8 mouse cellular contexts compared by ENCODE assay signal in the genomic region with DNA sequence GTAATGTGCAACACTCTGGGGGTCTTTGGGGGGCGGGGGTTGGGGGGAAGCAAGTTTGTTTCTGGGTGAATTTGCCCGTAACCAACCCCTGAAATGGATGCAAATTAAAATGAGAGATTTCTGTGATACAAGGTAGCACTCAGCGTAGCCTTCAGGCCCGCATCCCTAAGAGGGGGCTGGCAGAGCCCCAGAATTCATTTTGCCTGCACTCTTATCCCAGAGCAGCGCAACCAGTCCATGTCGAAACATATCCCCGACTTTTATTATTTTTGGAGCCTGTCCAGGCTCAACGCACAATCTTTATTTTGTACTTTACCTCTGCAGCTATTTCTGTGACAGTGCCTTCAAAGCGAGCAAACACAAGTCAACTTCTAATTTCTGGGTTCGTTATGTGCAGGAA.
DNase-seq lines count a peak whose midpoint lies in the region; ATAC-seq lines count a peak whose summit lies in the region.

No protein-coding gene starts in this region.

- no peaks in the 10 kb centered on the region for H3K36me3 ChIP-seq in heart, embryonic 12.5 days
- H3K36me3 ChIP-seq in forebrain, embryonic 15.5 days: no peaks in the 10 kb centered on the region
- no peaks in the 10 kb centered on the region for H3K36me3 ChIP-seq in limb, embryonic 15.5 days

- no peaks in the 10 kb centered on the region for H3K9me3 ChIP-seq in heart, embryonic 12.5 days (replicated peaks)
- H3K9me3 ChIP-seq in forebrain, embryonic 15.5 days: no peaks in the 10 kb centered on the region
- no peaks in the 10 kb centered on the region for H3K9me3 ChIP-seq in limb, embryonic 15.5 days

- H3K27ac ChIP-seq in heart, embryonic 12.5 days (ENCODE audit: poor library complexity, severe bottlenecking): no peak overlapping the region
- H3K27ac ChIP-seq in forebrain, embryonic 15.5 days (replicated peaks): no peak overlapping the region
- H3K27ac ChIP-seq in limb, embryonic 15.5 days: no peak overlapping the region

- H3K4me2 ChIP-seq in heart, embryonic 12.5 days: peak overlapping the region; percentile 71
- peak overlapping the region; percentile 55 for H3K4me2 ChIP-seq in forebrain, embryonic 15.5 days (replicated peaks)
- H3K4me2 ChIP-seq in limb, embryonic 15.5 days: peak overlapping the region; percentile 41

- H3K27me3 ChIP-seq in heart, embryonic 12.5 days (replicated peaks): no peaks in the 10 kb centered on the region
- no peaks in the 10 kb centered on the region for H3K27me3 ChIP-seq in forebrain, embryonic 15.5 days
- H3K27me3 ChIP-seq in limb, embryonic 15.5 days: no peaks in the 10 kb centered on the region

- no peak for ATAC-seq in heart, embryonic 12.5 days (ENCODE audit: insufficient number of reproducible peaks, low FRiP score)
- no peak for ATAC-seq in forebrain, embryonic 15.5 days (replicated peaks)
- ATAC-seq in limb, embryonic 15.5 days (ENCODE audit: insufficient number of reproducible peaks, low FRiP score, low TSS enrichment, low read depth): no peak

- no peak for DNase-seq in heart, adult 8-10 months (ENCODE audit: low spot score)
- DNase-seq in NIH3T3 (ENCODE audit: low read depth): peak; percentile 55
- DNase-seq in ovary, postnatal 10 days (ENCODE audit: low spot score): no peak
- no peak for DNase-seq in layer of hippocampus, postnatal 25 days (ENCODE audit: extremely low spot score in 1 of 2, low spot score in 1 of 2)
- no peak for DNase-seq in retina, embryonic 14.5 days (ENCODE audit: low spot score)

- H3K4me3 ChIP-seq in heart, embryonic 12.5 days: peak overlapping the region; percentile 36; the same call in 1 of the 2 replicates
- H3K4me3 ChIP-seq in forebrain, embryonic 15.5 days: peak overlapping the region; percentile 32
- H3K4me3 ChIP-seq in limb, embryonic 15.5 days: peak overlapping the region; percentile 15; the same call in 1 of the 2 replicates

- 41% methylated on average over 10 of the region's 10 CpGs for WGBS in heart, embryonic 12.5 days
- WGBS in forebrain, embryonic 15.5 days: 38% methylated on average over 10 of the region's 10 CpGs
- 19% methylated on average over 10 of the region's 10 CpGs for WGBS in limb, embryonic 15.5 days

- no peak overlapping the region for H3K9ac ChIP-seq in heart, embryonic 12.5 days
- H3K9ac ChIP-seq in forebrain, embryonic 15.5 days (replicated peaks): no peak overlapping the region
- H3K9ac ChIP-seq in limb, embryonic 15.5 days: no peak overlapping the region

- peaks cover 18% of the 10 kb centered on the region for H3K4me1 ChIP-seq in heart, embryonic 12.5 days (replicated peaks)
- peaks cover 17% of the 10 kb centered on the region for H3K4me1 ChIP-seq in forebrain, embryonic 15.5 days
- 0 out of 2 replicates have a peak, but pooled peaks cover 5% of the 10 kb centered on the region for H3K4me1 ChIP-seq in limb, embryonic 15.5 days
